Mouse (Mus musculus) cerebellum, adult 2 months (tissue): Measurements from ENCODE around the gene Galnt2. TPM values are rescaled to one million over a fixed set of nuclear protein-coding genes. Genes with fewer than 3 reads are reported as not detected.

Experiments used
- DNase-seq, 2 experiments: peaks; one replicate each; pipeline ENCODE4 v3.0.0; 2021
- H3K27ac ChIP-seq: fragments of 200-500 bp; 2 replicates; pipeline ENCODE4 v1.5.1; 2012; ENCODE audit warnings: low read length, control low read depth, inconsistent platforms; ENCODE audit not compliant: insufficient read depth
- H3K27me3 ChIP-seq: fragments of 200-500 bp; 2 replicates; pipeline ENCODE4 v1.6.1; 2012; ENCODE audit warnings: inconsistent platforms, mild to moderate bottlenecking, low read length, moderate library complexity; ENCODE audit not compliant: control insufficient read depth, insufficient read depth
- H3K4me1 ChIP-seq: fragments of 200-500 bp; 2 replicates; pipeline ENCODE4 v1.6.1; 2011; ENCODE audit warnings: low read length; ENCODE audit not compliant: control insufficient read depth, insufficient read depth
- H3K4me3 ChIP-seq: fragments of 200-500 bp; replicated peaks from 2 replicates; pipeline ENCODE3; 2011; ENCODE audit warnings: mild to moderate bottlenecking, low read depth, low read length, control low read depth; ENCODE audit not compliant: insufficient read depth
- CTCF ChIP-seq: fragments of 200-500 bp; IDR thresholded peaks from 2 replicates; pipeline ENCODE4 v1.5.1; 2011; ENCODE audit warnings: low read depth, mild to moderate bottlenecking, control low read depth, low read length, moderate library complexity, borderline replicate concordance; ENCODE audit not compliant: insufficient read depth
- POLR2A ChIP-seq: fragments of 200-500 bp; IDR thresholded peaks from 2 replicates; pipeline ENCODE4 v1.6.1; 2011; ENCODE audit warnings: low read length, control low read depth, borderline replicate concordance; ENCODE audit not compliant: insufficient read depth
- WGBS: fragments of 180-500 bp; shearing (Covaris S2); methylation state at CpG from one replicate; pipeline ENCODE4 v1.1.7; 2018; 5-methylcytosine and 5-hydroxymethylcytosine counted together
- polyA plus RNA-seq: library from polyadenylated mRNA; depleted of rRNA; stranded (reverse); fragments of >200 nt; gene quantifications from 2 replicates; pipeline ENCODE4 v1.2.3, GENCODE M21; 2012

Galnt2 gene
- polyA plus RNA-seq, 1 experiment: 23.8 TPM

GRCm38 (mm10) chr8:124361773-124362427 lies 130.7 kb downstream of the Galnt2 start:
- TF ChIP-seq POLR2A (no peak), CTCF (no peak)
- WGBS: 77% methylated on average over 11 of the region's 11 CpGs
- no peak for DNase-seq
- H3K4me1 ChIP-seq: no peaks in the 10 kb centered on the region
- no peaks in the 10 kb centered on the region for H3K27me3 ChIP-seq
- no peak overlapping the region for H3K4me3 ChIP-seq
- no peak overlapping the region for H3K27ac ChIP-seq

- no peak for DNase-seq
- Histone ChIP-seq H3K27ac (no peak overlapping the region), H3K4me1 (no peaks in the 10 kb centered on the region), H3K27me3 (no peaks in the 10 kb centered on the region), H3K4me3 (no peak overlapping the region)
- 84% methylated on average over 7 of the region's 7 CpGs for WGBS
- TF ChIP-seq POLR2A (no peak), CTCF (no peak)
Observed at GRCm38 (mm10) chr8:124362589-124362988, 131.4 kb downstream of the Galnt2 start.

- no peaks in the 10 kb centered on the region for H3K4me1 ChIP-seq
- DNase-seq: no peak
- no peak overlapping the region for H3K4me3 ChIP-seq
- H3K27ac ChIP-seq: no peak overlapping the region
- 95% methylated on average over 15 of the region's 15 CpGs for WGBS
- no peaks in the 10 kb centered on the region for H3K27me3 ChIP-seq
- no peak for TF ChIP-seq POLR2A
Observed at GRCm38 (mm10) chr8:124363337-124363736, 132.1 kb downstream of the Galnt2 start.

- DNase-seq: peak; percentile 69 to 79
- 21% methylated on average over 8 of the region's 8 CpGs for WGBS
- H3K27me3 ChIP-seq: no peaks in the 10 kb centered on the region
- no peak overlapping the region for H3K4me3 ChIP-seq
- H3K4me1 ChIP-seq: no peaks in the 10 kb centered on the region
- no peak overlapping the region for H3K27ac ChIP-seq
- no peak for TF ChIP-seq POLR2A
- TF ChIP-seq CTCF: peak; percentile 93
Observed at GRCm38 (mm10) chr8:124368213-124368612, 137.0 kb downstream of the Galnt2 start.

- TF ChIP-seq CTCF (no peak), POLR2A (no peak)
- H3K27ac ChIP-seq: no peak overlapping the region
- WGBS: 80% methylated on average over 17 of the region's 17 CpGs
Observed at GRCm38 (mm10) chr8:124370422-124371183, 139.4 kb downstream of the Galnt2 start.

GRCm38 (mm10) chr8:124371410-124372123 lies 140.4 kb downstream of the Galnt2 start:
- WGBS: 86% methylated on average over 22 of the region's 23 CpGs
- no peaks in the 10 kb centered on the region for H3K27me3 ChIP-seq
- peaks cover 21% of the 10 kb centered on the region for H3K4me1 ChIP-seq
- no peak overlapping the region for H3K4me3 ChIP-seq
- no peak for TF ChIP-seq POLR2A
- TF ChIP-seq CTCF: no peak
- DNase-seq: no peak
- H3K27ac ChIP-seq: no peak overlapping the region

More at GRCm38 (mm10) chr8:124370422-124371183, 139.4 kb downstream of the Galnt2 start:
- no peak for DNase-seq
- Histone ChIP-seq H3K27me3 (no peaks in the 10 kb centered on the region), H3K4me1 (peaks cover 12% of the 10 kb centered on the region), H3K4me3 (no peak overlapping the region)

- Histone ChIP-seq H3K4me3 (no peak overlapping the region), H3K27ac (no peak overlapping the region), H3K27me3 (no peaks in the 10 kb centered on the region), H3K4me1 (peaks cover 22% of the 10 kb centered on the region)
- DNase-seq: no peak
- no peak for TF ChIP-seq CTCF
- TF ChIP-seq POLR2A: no peak
- 88% methylated on average over 5 of the region's 5 CpGs for WGBS
Observed at GRCm38 (mm10) chr8:124373753-124374152, 142.6 kb downstream of the Galnt2 start.

- no peaks in the 10 kb centered on the region for H3K27me3 ChIP-seq
- no peak for TF ChIP-seq POLR2A
- TF ChIP-seq CTCF: no peak
- H3K27ac ChIP-seq: peak overlapping the region; percentile 29; the same call in 1 of the 2 replicates
- no peak overlapping the region for H3K4me3 ChIP-seq
- no peak for DNase-seq
- H3K4me1 ChIP-seq: peaks cover 22% of the 10 kb centered on the region
- 29% methylated on average over 6 of the region's 6 CpGs for WGBS
Observed at GRCm38 (mm10) chr8:124375168-124375567, 144.0 kb downstream of the Galnt2 start.
